Mouse (Mus musculus): ENCODE measurements around the gene Hoxb9. TPM values are rescaled to one million over a fixed set of nuclear protein-coding genes. Genes with fewer than 3 reads are reported as not detected.

Gene Hoxb9
- polyA plus RNA-seq, 1 experiment from 2014 or later: 0.08 TPM

- H3K4me3 ChIP-seq (ENCODE audit: low read depth, low read length): peak overlapping the region; percentile 72
- H3K9me3 ChIP-seq (ENCODE audit: low read depth, low read length): no peaks in the 10 kb centered on the region
- H3K27ac ChIP-seq (ENCODE audit: low read depth): peak overlapping the region; percentile 89
- H3K27me3 ChIP-seq (ENCODE audit: insufficient read depth, low read length): peaks cover 86% of the 10 kb centered on the region
- ATAC-seq (ENCODE audit: insufficient read depth) (no peak), DNase-seq (peak; percentile 73)
- no peaks in the 10 kb centered on the region for H3K4me1 ChIP-seq (ENCODE audit: insufficient read depth)
- no peak for TF ChIP-seq CTCF (IDR thresholded peaks at IDR 0.05; ENCODE audit: low read depth)
- peak overlapping the region; percentile 84 for H3K9ac ChIP-seq
- 3% methylated on average over 35 of the region's 35 CpGs for WGBS
- H3K36me3 ChIP-seq (ENCODE audit: insufficient read depth): peaks cover 7% of the 10 kb centered on the region
- H3K4me2 ChIP-seq: peak overlapping the region; percentile 84
These were observed 29.3 kb downstream of the Hoxb9 start for GRCm38 (mm10) chr11:96300354-96301063.

- 14% methylated on average over 9 of the region's 10 CpGs for WGBS
- no peak for TF ChIP-seq CTCF (IDR thresholded peaks at IDR 0.05; ENCODE audit: low read depth)
- H3K4me3 ChIP-seq (ENCODE audit: low read depth, low read length): peak overlapping the region; percentile 72
- H3K9me3 ChIP-seq (ENCODE audit: low read depth, low read length): no peaks in the 10 kb centered on the region
- no peaks in the 10 kb centered on the region for H3K4me1 ChIP-seq (ENCODE audit: insufficient read depth)
- peaks cover 86% of the 10 kb centered on the region for H3K27me3 ChIP-seq (ENCODE audit: insufficient read depth, low read length)
- peak overlapping the region; percentile 84 for H3K4me2 ChIP-seq
- H3K9ac ChIP-seq: peak overlapping the region; percentile 84
- DNase-seq: peak; percentile 38
- peaks cover 12% of the 10 kb centered on the region for H3K36me3 ChIP-seq (ENCODE audit: insufficient read depth)
- ATAC-seq (ENCODE audit: insufficient read depth): no peak
- peak overlapping the region; percentile 89 for H3K27ac ChIP-seq (ENCODE audit: low read depth)
These were observed 29.8 kb downstream of the Hoxb9 start for GRCm38 (mm10) chr11:96301064-96301431.

- TF ChIP-seq CTCF (IDR thresholded peaks at IDR 0.05; ENCODE audit: low read depth): no peak
- peak overlapping the region; percentile 89 for H3K27ac ChIP-seq (ENCODE audit: low read depth)
- no peaks in the 10 kb centered on the region for H3K9me3 ChIP-seq (ENCODE audit: low read depth, low read length)
- H3K4me2 ChIP-seq: peak overlapping the region; percentile 84
- peak overlapping the region; percentile 72 for H3K4me3 ChIP-seq (ENCODE audit: low read depth, low read length)
- 7% methylated on average over 15 of the region's 15 CpGs for WGBS
- DNase-seq (peak; percentile 78), ATAC-seq (ENCODE audit: insufficient read depth) (no peak)
- H3K9ac ChIP-seq: peak overlapping the region; percentile 56
- H3K4me1 ChIP-seq (ENCODE audit: insufficient read depth): no peaks in the 10 kb centered on the region
- peaks cover 14% of the 10 kb centered on the region for H3K36me3 ChIP-seq (ENCODE audit: insufficient read depth)
- peaks cover 84% of the 10 kb centered on the region for H3K27me3 ChIP-seq (ENCODE audit: insufficient read depth, low read length)
These were observed 30.6 kb downstream of the Hoxb9 start for GRCm38 (mm10) chr11:96301837-96302236.

- H3K36me3 ChIP-seq (ENCODE audit: insufficient read depth): peaks cover 14% of the 10 kb centered on the region
- H3K9me3 ChIP-seq (ENCODE audit: low read depth, low read length): no peaks in the 10 kb centered on the region
- peak overlapping the region; percentile 72 for H3K4me3 ChIP-seq (ENCODE audit: low read depth, low read length)
- peak overlapping the region; percentile 84 for H3K4me2 ChIP-seq
- peaks cover 82% of the 10 kb centered on the region for H3K27me3 ChIP-seq (ENCODE audit: insufficient read depth, low read length)
- ATAC-seq (ENCODE audit: insufficient read depth) (no peak), DNase-seq (peak; percentile 56)
- H3K4me1 ChIP-seq (ENCODE audit: insufficient read depth): no peaks in the 10 kb centered on the region
- WGBS: 14% methylated on average over 23 of the region's 23 CpGs
- TF ChIP-seq CTCF (IDR thresholded peaks at IDR 0.05; ENCODE audit: low read depth): no peak
- peak overlapping the region; percentile 89 for H3K27ac ChIP-seq (ENCODE audit: low read depth)
- peak overlapping the region; percentile 56 for H3K9ac ChIP-seq
These were observed 31.3 kb downstream of the Hoxb9 start for GRCm38 (mm10) chr11:96302381-96303150.

GRCm38 (mm10) chr11:96303151-96304099 is 32.2 kb downstream of the Hoxb9 start, which contains the start of gene Hoxb5:
Gene Hoxb5 (plus strand): TSS chr11:96303336.
- Histone ChIP-seq H3K9ac (peak within 1 kb of the TSS; percentile 99), H3K4me1 (ENCODE audit: insufficient read depth) (no peaks in the 10 kb centered on the region), H3K27ac (ENCODE audit: low read depth) (peak within 1 kb of the TSS; percentile 100), H3K9me3 (ENCODE audit: low read depth, low read length) (no peaks in the 10 kb centered on the region), H3K27me3 (ENCODE audit: insufficient read depth, low read length) (peaks cover 81% of the 10 kb centered on the region), H3K4me3 (ENCODE audit: low read depth, low read length) (peak within 1 kb of the TSS; percentile 72), H3K36me3 (ENCODE audit: insufficient read depth) (peaks cover 14% of the 10 kb centered on the region), H3K4me2 (peak within 1 kb of the TSS; percentile 84)
- under 1% methylated on average over 67 of the region's 69 CpGs for WGBS
- TF ChIP-seq CTCF (IDR thresholded peaks at IDR 0.05; ENCODE audit: low read depth): peak; percentile 95
- ATAC-seq (ENCODE audit: insufficient read depth) (peak; percentile 76), DNase-seq (peak; percentile 97)

GRCm38 (mm10) chr11:96304381-96305195 is 33.3 kb downstream of the Hoxb9 start:
- peak overlapping the region; percentile 84 for H3K4me2 ChIP-seq
- peak overlapping the region; percentile 72 for H3K4me3 ChIP-seq (ENCODE audit: low read depth, low read length)
- no peak for TF ChIP-seq CTCF (IDR thresholded peaks at IDR 0.05; ENCODE audit: low read depth)
- ATAC-seq (ENCODE audit: insufficient read depth) (no peak), DNase-seq (peak; percentile 59)
- no peaks in the 10 kb centered on the region for H3K9me3 ChIP-seq (ENCODE audit: low read depth, low read length)
- peaks cover 14% of the 10 kb centered on the region for H3K36me3 ChIP-seq (ENCODE audit: insufficient read depth)
- peak overlapping the region; percentile 100 for H3K27ac ChIP-seq (ENCODE audit: low read depth)
- peak overlapping the region; percentile 99 for H3K9ac ChIP-seq
- no peaks in the 10 kb centered on the region for H3K4me1 ChIP-seq (ENCODE audit: insufficient read depth)
- WGBS: 1% methylated on average over 38 of the region's 38 CpGs
- peaks cover 72% of the 10 kb centered on the region for H3K27me3 ChIP-seq (ENCODE audit: insufficient read depth, low read length)
